Mouse (Mus musculus): ENCODE measurements at regions not wholly inside any gene's neighbourhood (a gene's known extent, or its start where the extent isn't known, plus 50 kb on each side); places are given as distances from the start of the nearest gene placed in this dataset.

DNA sequence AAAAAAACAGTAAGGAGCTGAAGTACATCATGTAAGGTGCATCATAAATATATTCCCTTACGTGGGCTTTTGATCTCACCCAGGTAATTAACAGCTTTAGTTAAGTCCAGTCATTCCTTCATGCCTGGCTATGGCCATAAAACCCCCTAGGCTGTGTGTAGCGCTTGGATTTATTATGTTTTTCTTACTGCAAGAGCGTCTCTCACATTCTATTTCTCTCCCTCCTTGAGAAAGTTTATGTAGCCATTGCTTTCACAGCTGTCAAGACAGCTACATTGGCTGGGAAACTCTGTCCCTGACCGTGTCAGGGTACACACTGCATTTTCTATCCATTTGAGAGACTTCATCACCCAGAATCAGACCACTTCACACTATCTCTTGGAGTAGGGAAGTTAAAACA lies 394.3 kb upstream of the Clint1 start:
- Histone ChIP-seq H3K9me3 (replicated peaks) (no peaks in the 10 kb centered on the region), H3K27me3 (replicated peaks) (no peaks in the 10 kb centered on the region), H3K4me2 (no peak overlapping the region), H3K4me3 (replicated peaks) (no peak overlapping the region), H3K4me1 (peaks cover 21% of the 10 kb centered on the region; the same call in 1 of the 2 replicates), H3K36me3 (no peaks in the 10 kb centered on the region), H3K27ac (replicated peaks) (no peak overlapping the region), H3K9ac (replicated peaks) (no peak overlapping the region)
- WGBS = 36% methylated on average over 4 of the region's 4 CpGs
- no peak for ATAC-seq (ENCODE audit: low FRiP score)

DNA sequence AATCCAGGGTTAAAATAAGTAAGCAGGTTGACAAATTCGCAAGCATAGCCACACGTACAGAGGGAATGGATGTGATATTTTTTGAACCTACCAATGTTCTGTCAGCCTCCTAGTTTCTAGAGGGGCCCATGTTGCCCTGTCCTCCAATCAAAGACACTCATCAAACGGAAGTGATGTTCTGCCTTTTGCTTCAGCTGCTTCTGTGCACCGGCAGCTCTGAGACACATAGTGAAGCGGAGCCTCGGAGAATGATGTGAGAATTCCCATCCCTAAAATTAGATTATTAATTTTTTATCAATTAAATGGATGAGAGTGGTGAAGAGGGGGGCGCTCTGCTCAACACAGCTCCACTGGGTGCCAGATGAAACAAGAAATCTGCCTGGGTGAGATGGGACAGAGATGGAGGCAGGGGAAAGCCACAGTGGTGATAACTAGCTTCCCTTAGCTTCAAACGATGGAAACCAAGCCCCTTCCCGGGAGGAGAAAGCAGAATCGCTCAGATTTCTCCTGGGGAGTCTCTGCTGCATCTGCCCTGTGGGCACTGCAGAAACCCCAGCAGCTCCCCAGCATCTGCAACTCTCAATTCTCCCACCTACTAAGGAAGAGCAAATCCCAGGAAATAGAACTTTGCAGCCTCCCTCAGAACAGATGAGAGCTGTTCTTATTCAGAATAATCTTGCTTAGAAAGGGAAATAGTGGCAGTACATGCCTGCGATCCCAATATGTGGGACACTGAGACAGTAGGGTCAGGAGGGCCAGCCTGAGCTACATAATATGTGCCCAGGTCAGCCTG lies 391.7 kb upstream of the Clint1 start:
- WGBS = 69% methylated on average over 11 of the region's 11 CpGs
- H3K27ac ChIP-seq (replicated peaks) = no peak overlapping the region
- H3K4me3 ChIP-seq (replicated peaks) = no peak overlapping the region
- peaks cover 18% of the 10 kb centered on the region; the same call in 1 of the 2 replicates for H3K4me1 ChIP-seq
- no peaks in the 10 kb centered on the region for H3K9me3 ChIP-seq (replicated peaks)
- H3K4me2 ChIP-seq = no peak overlapping the region
- no peaks in the 10 kb centered on the region for H3K27me3 ChIP-seq (replicated peaks)
- H3K9ac ChIP-seq (replicated peaks) = no peak overlapping the region
- no peak for ATAC-seq (ENCODE audit: low FRiP score)
- no peaks in the 10 kb centered on the region for H3K36me3 ChIP-seq

DNA sequence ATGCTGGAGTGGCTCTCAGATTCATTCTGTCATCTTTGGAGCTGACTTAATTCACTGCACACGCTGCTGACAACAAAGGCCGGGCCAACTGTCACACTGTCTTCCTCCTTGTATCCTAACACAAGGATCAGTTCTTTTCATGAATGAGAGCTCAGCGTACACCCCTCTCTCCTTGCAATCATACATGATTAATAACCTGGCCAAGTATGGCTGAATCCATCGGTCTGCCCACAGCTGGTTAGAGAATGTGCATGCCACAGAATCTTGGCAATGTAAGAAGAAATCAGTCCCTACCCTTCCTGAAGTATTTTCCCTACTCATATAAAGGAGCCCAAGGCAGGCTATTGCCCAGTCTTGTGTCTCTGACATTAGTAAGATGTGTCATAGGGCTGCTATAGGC lies 387.4 kb upstream of the Clint1 start:
- H3K9me3 ChIP-seq (replicated peaks) = no peaks in the 10 kb centered on the region
- H3K9ac ChIP-seq (replicated peaks) = no peak overlapping the region
- no peak overlapping the region for H3K4me2 ChIP-seq
- H3K4me3 ChIP-seq (replicated peaks) = no peak overlapping the region
- H3K27ac ChIP-seq (replicated peaks) = no peak overlapping the region
- H3K27me3 ChIP-seq (replicated peaks) = no peaks in the 10 kb centered on the region
- no peak for ATAC-seq (ENCODE audit: low FRiP score)
- peaks cover 6% of the 10 kb centered on the region; the same call in 1 of the 2 replicates for H3K4me1 ChIP-seq
- 64% methylated on average over 4 of the region's 4 CpGs for WGBS
- no peaks in the 10 kb centered on the region for H3K36me3 ChIP-seq

DNA sequence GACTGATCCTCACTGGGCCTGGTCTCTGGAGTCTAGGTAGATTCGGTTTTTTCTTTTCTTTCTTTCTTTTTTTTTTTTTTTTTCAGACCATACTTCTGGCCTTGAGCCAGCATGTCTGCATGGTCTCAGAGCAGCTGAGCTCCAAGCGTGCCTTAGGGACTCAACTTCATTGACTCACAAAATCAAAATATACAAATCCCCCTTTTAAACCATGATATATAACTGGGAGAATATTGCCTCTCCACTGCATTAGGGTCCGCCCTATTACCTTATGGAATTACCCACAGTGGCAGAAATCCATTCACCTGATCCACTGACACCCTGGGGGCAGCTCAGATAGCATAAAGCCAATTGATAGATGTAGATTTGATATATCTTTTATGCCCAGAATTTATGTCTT lies 385.5 kb upstream of the Clint1 start:
- Histone ChIP-seq H3K27me3 (replicated peaks) (no peaks in the 10 kb centered on the region), H3K9me3 (replicated peaks) (no peaks in the 10 kb centered on the region), H3K4me2 (no peak overlapping the region), H3K36me3 (no peaks in the 10 kb centered on the region), H3K4me1 (no peaks in the 10 kb centered on the region), H3K27ac (replicated peaks) (no peak overlapping the region), H3K9ac (replicated peaks) (no peak overlapping the region), H3K4me3 (replicated peaks) (no peak overlapping the region)
- WGBS = 21% methylated on average over 3 of the region's 3 CpGs
- no peak for ATAC-seq (ENCODE audit: low FRiP score)

DNA sequence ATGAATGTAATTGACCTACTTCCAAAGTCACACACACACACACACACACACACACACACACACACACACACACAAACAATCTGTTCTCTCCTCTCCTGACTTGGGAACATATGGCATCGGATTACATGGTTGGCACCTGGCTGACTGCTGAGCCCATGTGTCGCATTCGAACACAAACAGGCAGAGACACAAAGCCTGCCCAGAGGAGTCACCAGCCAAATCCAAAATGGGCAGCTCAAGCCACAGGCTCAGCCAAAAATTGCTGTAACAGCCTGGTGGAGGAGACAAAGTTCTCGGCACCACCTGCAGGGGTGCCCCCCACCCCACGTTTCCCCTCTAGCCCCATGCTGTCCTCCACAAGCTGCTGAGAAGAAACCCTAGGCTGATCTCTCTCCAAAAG lies 379.7 kb upstream of the Clint1 start:
- no peak for ATAC-seq (ENCODE audit: low FRiP score)

DNA sequence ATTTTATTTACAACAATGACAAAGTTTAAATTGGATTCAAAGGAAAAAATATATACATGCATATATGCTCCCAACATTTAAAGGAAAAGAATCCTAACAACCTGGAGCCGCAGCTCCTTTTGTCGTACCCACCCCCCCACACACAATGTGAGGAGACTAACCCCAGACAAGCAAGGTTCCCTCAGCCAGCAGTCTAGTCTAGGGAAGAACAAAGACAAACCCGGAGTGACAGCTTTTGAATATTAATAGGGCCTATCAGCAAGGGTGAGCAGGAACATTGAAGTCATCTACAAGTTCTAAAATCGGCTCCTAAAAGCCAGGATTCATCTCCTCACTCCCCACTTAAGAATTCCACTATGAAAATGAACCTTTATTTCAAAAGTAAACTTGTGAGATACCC lies 374.9 kb upstream of the Clint1 start:
- no peak for ATAC-seq (ENCODE audit: low FRiP score)
- 62% methylated on average over 4 of the region's 4 CpGs for WGBS
- H3K27ac ChIP-seq (replicated peaks) = no peak overlapping the region

More for the DNA sequence above, 379.7 kb upstream of the Clint1 start:
- H3K4me2 ChIP-seq = no peak overlapping the region
- H3K36me3 ChIP-seq = no peaks in the 10 kb centered on the region
- H3K9me3 ChIP-seq (replicated peaks) = no peaks in the 10 kb centered on the region
- no peak overlapping the region for H3K4me3 ChIP-seq (replicated peaks)
- no peak overlapping the region for H3K9ac ChIP-seq (replicated peaks)
- no peak overlapping the region for H3K27ac ChIP-seq (replicated peaks)
- H3K4me1 ChIP-seq = no peaks in the 10 kb centered on the region
- 59% methylated on average over 5 of the region's 5 CpGs for WGBS
- no peaks in the 10 kb centered on the region for H3K27me3 ChIP-seq (replicated peaks)

DNA sequence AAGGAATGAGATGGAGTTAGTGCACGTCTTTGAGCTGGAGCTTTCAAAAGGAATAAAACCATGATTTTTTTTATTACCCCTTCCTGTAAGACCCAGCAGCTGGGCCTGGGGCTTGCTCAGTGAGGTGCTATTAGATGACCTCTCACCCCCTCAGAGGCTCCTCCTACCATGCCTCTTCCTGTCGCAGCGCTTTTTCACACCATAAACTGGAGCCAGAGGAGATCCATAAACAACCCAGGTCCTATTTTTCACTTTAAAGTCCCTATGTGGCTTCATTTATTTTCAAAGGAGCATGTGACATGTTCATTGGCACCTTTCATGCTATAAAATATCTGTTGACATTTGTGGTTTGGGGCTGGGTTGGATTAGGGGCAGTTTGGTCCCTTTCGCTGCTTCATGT lies 365.9 kb upstream of the Clint1 start:
- 69% methylated on average over 4 of the region's 4 CpGs for WGBS
- no peaks in the 10 kb centered on the region for H3K36me3 ChIP-seq
- no peak overlapping the region for H3K9ac ChIP-seq (replicated peaks)
- peaks cover 7% of the 10 kb centered on the region for H3K4me1 ChIP-seq
- H3K27me3 ChIP-seq (replicated peaks) = no peaks in the 10 kb centered on the region
- no peak for ATAC-seq (ENCODE audit: low FRiP score)
- H3K27ac ChIP-seq (replicated peaks) = no peak overlapping the region
- H3K4me3 ChIP-seq (replicated peaks) = no peak overlapping the region
- no peak overlapping the region for H3K4me2 ChIP-seq
- no peaks in the 10 kb centered on the region for H3K9me3 ChIP-seq (replicated peaks)

More for the DNA sequence above, 374.9 kb upstream of the Clint1 start:
- Histone ChIP-seq H3K9me3 (replicated peaks) (no peaks in the 10 kb centered on the region), H3K27me3 (replicated peaks) (no peaks in the 10 kb centered on the region), H3K4me1 (no peaks in the 10 kb centered on the region), H3K4me3 (replicated peaks) (no peak overlapping the region), H3K9ac (replicated peaks) (no peak overlapping the region), H3K36me3 (no peaks in the 10 kb centered on the region), H3K4me2 (no peak overlapping the region)

DNA sequence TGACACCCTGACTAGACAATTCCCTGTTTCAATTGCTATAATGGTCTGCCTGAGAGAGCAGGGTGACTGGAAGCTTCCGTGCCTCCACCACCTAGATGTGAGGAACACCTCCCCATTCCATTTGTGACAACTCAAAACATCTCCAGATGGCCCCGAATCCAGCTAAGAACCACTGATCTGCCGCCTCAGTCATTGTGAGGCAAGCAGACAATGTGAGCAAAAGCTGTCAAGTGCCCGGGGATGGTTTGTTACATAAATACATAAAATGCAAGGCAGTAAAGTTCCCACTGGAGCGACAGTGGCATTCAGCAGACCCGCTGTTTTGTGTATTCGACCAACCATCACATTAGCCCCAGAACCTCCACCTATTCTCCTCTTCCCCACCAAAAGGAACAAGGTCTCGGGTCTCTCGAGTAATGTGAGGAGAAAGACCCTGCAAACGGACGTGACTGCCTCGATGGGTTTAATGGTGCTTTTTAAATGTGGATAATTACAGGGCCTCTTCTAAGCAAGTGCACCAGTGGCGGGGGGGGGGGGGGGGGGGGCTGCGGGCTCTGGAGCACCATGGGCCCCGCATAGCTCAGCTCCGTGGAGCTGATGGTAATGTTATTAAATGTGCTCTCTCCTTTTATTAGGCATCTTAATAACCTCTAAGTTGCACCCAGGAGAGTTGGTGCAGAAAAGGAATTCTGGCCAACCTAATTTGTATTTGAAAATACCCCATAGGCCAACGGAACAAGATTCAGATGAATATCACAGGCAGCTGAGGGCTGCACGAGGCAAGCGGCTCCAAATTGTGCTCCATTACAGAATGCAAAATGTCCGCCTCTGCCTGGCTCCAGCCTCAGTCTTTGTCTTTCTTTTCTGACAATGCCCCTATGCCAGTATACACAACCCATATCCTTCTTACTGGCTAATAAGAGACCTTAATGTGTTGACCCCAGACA lies 360.6 kb upstream of the Clint1 start:
- Histone ChIP-seq H3K36me3 (no peaks in the 10 kb centered on the region), H3K4me1 (peaks cover 12% of the 10 kb centered on the region), H3K4me2 (peak overlapping the region; percentile 17; the same call in 1 of the 2 replicates), H3K9ac (replicated peaks) (no peak overlapping the region), H3K27ac (replicated peaks) (peak overlapping the region; percentile 66), H3K4me3 (replicated peaks) (no peak overlapping the region), H3K9me3 (replicated peaks) (no peaks in the 10 kb centered on the region), H3K27me3 (replicated peaks) (no peaks in the 10 kb centered on the region)
- ATAC-seq (ENCODE audit: low FRiP score) = peak; percentile 90
- 23% methylated on average over 20 of the region's 20 CpGs for WGBS

DNA sequence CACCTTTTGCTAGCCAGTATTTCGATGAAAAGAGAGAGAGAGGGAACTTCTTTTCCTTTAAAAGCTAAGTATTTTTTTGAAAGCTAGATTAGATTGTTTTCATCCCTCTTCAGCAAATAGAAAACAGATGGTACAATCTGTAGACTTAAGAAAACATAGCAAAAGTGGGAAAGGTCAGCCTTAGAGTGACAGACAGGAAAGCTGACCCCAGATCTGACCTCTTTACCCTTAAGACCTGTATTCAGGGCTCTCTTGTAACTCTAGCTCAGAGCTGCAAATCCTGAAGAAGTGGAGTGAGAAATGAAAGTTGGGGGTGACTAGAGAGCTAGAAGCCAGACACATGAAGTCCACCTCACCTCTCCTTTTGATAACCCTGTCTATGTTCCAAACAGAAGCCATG lies 356.6 kb upstream of the Clint1 start:
- no peak for ATAC-seq (ENCODE audit: low FRiP score)
- Histone ChIP-seq H3K4me1 (peaks cover 12% of the 10 kb centered on the region), H3K4me3 (replicated peaks) (no peak overlapping the region), H3K36me3 (no peaks in the 10 kb centered on the region), H3K9me3 (replicated peaks) (no peaks in the 10 kb centered on the region), H3K27ac (replicated peaks) (no peak overlapping the region), H3K4me2 (no peak overlapping the region), H3K27me3 (replicated peaks) (no peaks in the 10 kb centered on the region), H3K9ac (replicated peaks) (no peak overlapping the region)
- 90% methylated on average over 1 of the region's 1 CpGs for WGBS

DNA sequence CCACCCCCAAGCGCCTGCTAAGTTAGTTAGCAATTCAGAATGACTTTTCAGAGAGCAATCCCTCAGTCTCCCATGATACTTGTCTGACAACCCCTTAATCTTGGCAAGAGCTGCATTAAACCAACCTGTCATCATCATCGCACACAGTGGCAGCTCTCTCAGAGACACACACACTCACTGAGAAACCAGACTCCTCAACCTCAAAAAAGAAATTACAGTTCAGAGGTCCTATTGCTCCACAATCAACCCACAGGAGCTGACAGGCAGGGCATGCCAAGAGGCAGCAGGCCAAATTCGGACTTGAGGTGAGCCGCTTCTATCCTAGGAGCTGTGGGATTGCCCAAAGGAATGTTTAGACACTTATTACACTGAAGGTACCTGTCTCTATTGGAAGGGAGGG lies 343.3 kb upstream of the Clint1 start:
- Histone ChIP-seq H3K4me1 (peaks cover 4% of the 10 kb centered on the region; the same call in 1 of the 2 replicates), H3K27me3 (replicated peaks) (no peaks in the 10 kb centered on the region), H3K36me3 (no peaks in the 10 kb centered on the region), H3K9me3 (replicated peaks) (no peaks in the 10 kb centered on the region), H3K4me2 (no peak overlapping the region), H3K9ac (replicated peaks) (no peak overlapping the region), H3K4me3 (replicated peaks) (no peak overlapping the region), H3K27ac (replicated peaks) (no peak overlapping the region)
- 40% methylated on average over 4 of the region's 4 CpGs for WGBS
- ATAC-seq (ENCODE audit: low FRiP score) = no peak

DNA sequence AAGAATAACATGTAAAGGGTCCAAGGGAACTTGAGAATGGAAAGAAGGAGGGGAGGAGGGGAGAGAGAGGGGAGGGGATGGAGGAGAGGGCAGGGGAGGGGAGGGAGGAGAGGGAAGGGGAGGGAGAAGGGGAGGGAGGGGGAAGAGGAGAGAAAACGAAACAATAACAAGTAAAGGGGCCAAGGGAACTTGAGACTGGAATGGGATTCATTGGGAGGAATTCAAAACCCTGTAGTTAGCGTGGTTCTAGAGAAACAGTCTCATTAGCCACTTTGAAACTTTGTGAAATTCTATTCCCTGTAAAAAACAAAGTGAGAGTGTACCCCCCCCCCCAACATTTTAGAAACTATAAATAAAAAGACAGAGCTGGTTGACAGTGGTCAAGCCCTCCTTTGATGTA lies 342.6 kb upstream of the Clint1 start:
- H3K4me3 ChIP-seq (replicated peaks) = no peak overlapping the region
- no peak overlapping the region for H3K27ac ChIP-seq (replicated peaks)
- no peaks in the 10 kb centered on the region for H3K27me3 ChIP-seq (replicated peaks)
- 42% methylated on average over 2 of the region's 2 CpGs for WGBS
- no peaks in the 10 kb centered on the region for H3K9me3 ChIP-seq (replicated peaks)
- no peaks in the 10 kb centered on the region for H3K36me3 ChIP-seq
- H3K9ac ChIP-seq (replicated peaks) = no peak overlapping the region
- peaks cover 11% of the 10 kb centered on the region for H3K4me1 ChIP-seq
- H3K4me2 ChIP-seq = no peak overlapping the region
- no peak for ATAC-seq (ENCODE audit: low FRiP score)

Data from neural tube, embryonic 15.5 days (tissue).